Mouse (Mus musculus) liver, embryonic 18 days (tissue): Measurements from ENCODE around the gene Cep128. TPM values are rescaled to one million over a fixed set of nuclear protein-coding genes. Genes with fewer than 3 reads are reported as not detected.

Experiments used
- polyA plus RNA-seq: library from polyadenylated mRNA; depleted of rRNA; stranded (reverse); fragments of >200 nt; gene quantifications from 2 replicates; pipeline ENCODE4 v1.2.3, GENCODE M21; 2012; rRNA removed

The Cep128 gene
- 4.8 and 5.4 TPM in 2 replicates for polyA plus RNA-seq

GRCm38 (mm10) chr12:91384281-91385017 lies at the start of gene Cep128, which contains the start of gene Tshr:
Gene Cep128 (minus strand): TSS chr12:91384409.
Gene Tshr (plus strand): TSS chr12:91384563.

Other genes starting within 250 kb of the Cep128 start
- gene Tshr, start 154 bp upstream of the Cep128 start, polyA plus RNA-seq = 0.05 and 0.08 TPM in 2 replicates
- gene Gtf2a1, start 206.1 kb upstream of the Cep128 start, polyA plus RNA-seq = 4.6 and 5.3 TPM in 2 replicates